Mouse (Mus musculus) forebrain, embryonic 11.5 days (tissue): Measurements from ENCODE around the gene Rassf3. TPM values are rescaled to one million over a fixed set of nuclear protein-coding genes. Genes with fewer than 3 reads are reported as not detected.

Source experiments
- ATAC-seq: fragments of 200-750 bp; cut with Nextera tagmentation; replicated peaks from 2 replicates; pipeline ENCODE4 v1.8.0; 2017; ENCODE audit warnings: moderate TSS enrichment; ENCODE audit not compliant: low FRiP score
- DNase-seq: peaks from one replicate; pipeline ENCODE4 v3.0.0-alpha.2; 2017; ENCODE audit warnings: low spot score
- H3K27ac ChIP-seq: fragments of 300-500 bp; sonication (generic); 2 replicates; pipeline ENCODE4 v1.5.1; 2014; ENCODE audit warnings: low read depth, low read length
- H3K27me3 ChIP-seq: fragments of 300-500 bp; sonication (generic); 2 replicates; pipeline ENCODE4 v1.6.1; 2014; ENCODE audit warnings: mild to moderate bottlenecking, low read length, mixed read lengths; ENCODE audit not compliant: control insufficient read depth, insufficient read depth
- H3K36me3 ChIP-seq: fragments of 300-500 bp; sonication (generic); 2 replicates; pipeline ENCODE4 v1.6.1; 2014; ENCODE audit warnings: mild to moderate bottlenecking, low read length, moderate library complexity, mixed read lengths; ENCODE audit not compliant: control insufficient read depth, insufficient read depth
- H3K4me1 ChIP-seq: fragments of 300-500 bp; sonication (generic); replicated peaks from 2 replicates; pipeline ENCODE4 v1.6.1; 2014; ENCODE audit warnings: low read length, mixed read lengths; ENCODE audit not compliant: control insufficient read depth, insufficient read depth
- H3K4me2 ChIP-seq: fragments of 300-500 bp; sonication (generic); 2 replicates; pipeline ENCODE4 v1.6.1; 2014; ENCODE audit warnings: low read depth, mild to moderate bottlenecking, low read length, moderate library complexity, mixed read lengths; ENCODE audit not compliant: severe bottlenecking
- H3K4me3 ChIP-seq: fragments of 300-500 bp; sonication (generic); 2 replicates; pipeline ENCODE4 v1.5.1; 2014; ENCODE audit warnings: low read depth, low read length
- H3K9ac ChIP-seq: fragments of 300-500 bp; sonication (generic); 2 replicates; pipeline ENCODE4 v1.6.1; 2014; ENCODE audit warnings: low read length
- H3K9me3 ChIP-seq: fragments of 300-500 bp; sonication (generic); 2 replicates; pipeline ENCODE4 v1.6.1; 2016; ENCODE audit warnings: low read length, mixed read lengths; ENCODE audit not compliant: control insufficient read depth
- WGBS: fragments of 180-500 bp; shearing (Covaris S2); extraction: QIAGEN DNeasy Blood & Tissue Kit; methylation state at CpG from one replicate; pipeline ENCODE4 v1.1.7; 2014; 5-methylcytosine and 5-hydroxymethylcytosine counted together
- polyA plus RNA-seq: library from polyadenylated mRNA; unstranded; fragments of >200 nt; fragmentation: Nextera tagmentation; extraction: Ambion mirVana; gene quantifications from 2 replicates; pipeline ENCODE4 v1.2.1, GENCODE M21; 2014

The Rassf3 gene
- polyA plus RNA-seq, 1 experiment from 2014 or later = 7.6 TPM

GRCm38 (mm10) chr10:121428011-121428711, 48.0 kb downstream of the Rassf3 start:
- Histone ChIP-seq H3K4me3 (no peak overlapping the region), H3K9ac (no peak overlapping the region), H3K36me3 (no peaks in the 10 kb centered on the region), H3K27ac (no peak overlapping the region), H3K4me2 (no peak overlapping the region), H3K4me1 (peaks cover 15% of the 10 kb centered on the region), H3K9me3 (no peaks in the 10 kb centered on the region), H3K27me3 (no peaks in the 10 kb centered on the region)
- ATAC-seq (no peak), DNase-seq (no peak)
- WGBS = 86% methylated on average over 15 of the region's 15 CpGs

GRCm38 (mm10) chr10:121427136-121427535, 49.0 kb downstream of the Rassf3 start:
- H3K36me3 ChIP-seq = no peaks in the 10 kb centered on the region
- ATAC-seq = no peak
- WGBS = 52% methylated on average over 5 of the region's 5 CpGs
- H3K4me2 ChIP-seq = no peak overlapping the region
- peaks cover 12% of the 10 kb centered on the region; the same call in 1 of the 2 replicates for H3K4me1 ChIP-seq
- DNase-seq = no peak
- no peak overlapping the region for H3K27ac ChIP-seq
- H3K9ac ChIP-seq = no peak overlapping the region
- no peaks in the 10 kb centered on the region for H3K9me3 ChIP-seq
- H3K4me3 ChIP-seq = no peak overlapping the region
- no peaks in the 10 kb centered on the region for H3K27me3 ChIP-seq

- H3K27ac ChIP-seq = no peak overlapping the region
- no peak overlapping the region for H3K4me3 ChIP-seq
Observed at GRCm38 (mm10) chr10:121426458-121427070, 49.6 kb downstream of the Rassf3 start.

GRCm38 (mm10) chr10:121425506-121426025, 50.6 kb downstream of the Rassf3 start:
- Histone ChIP-seq H3K4me3 (no peak overlapping the region), H3K9ac (no peak overlapping the region), H3K4me2 (no peak overlapping the region), H3K27ac (no peak overlapping the region), H3K27me3 (no peaks in the 10 kb centered on the region), H3K36me3 (no peaks in the 10 kb centered on the region), H3K9me3 (no peaks in the 10 kb centered on the region), H3K4me1 (peaks cover 12% of the 10 kb centered on the region; the same call in 1 of the 2 replicates)
- ATAC-seq (no peak), DNase-seq (no peak)
- WGBS = 82% methylated on average over 14 of the region's 14 CpGs

More at GRCm38 (mm10) chr10:121426458-121427070, 49.6 kb downstream of the Rassf3 start:
- Histone ChIP-seq H3K36me3 (no peaks in the 10 kb centered on the region), H3K9me3 (no peaks in the 10 kb centered on the region), H3K27me3 (no peaks in the 10 kb centered on the region), H3K4me2 (no peak overlapping the region), H3K4me1 (peaks cover 12% of the 10 kb centered on the region; the same call in 1 of the 2 replicates), H3K9ac (no peak overlapping the region)
- WGBS = 46% methylated on average over 5 of the region's 5 CpGs
- DNase-seq (no peak), ATAC-seq (no peak)

GRCm38 (mm10) chr10:121425079-121425478, 51.1 kb downstream of the Rassf3 start:
- H3K27me3 ChIP-seq = no peaks in the 10 kb centered on the region
- ATAC-seq (no peak), DNase-seq (no peak)
- H3K9ac ChIP-seq = no peak overlapping the region
- H3K27ac ChIP-seq = no peak overlapping the region
- 86% methylated on average over 5 of the region's 5 CpGs for WGBS
- no peaks in the 10 kb centered on the region for H3K9me3 ChIP-seq
- no peaks in the 10 kb centered on the region for H3K36me3 ChIP-seq
- peaks cover 10% of the 10 kb centered on the region; the same call in 1 of the 2 replicates for H3K4me1 ChIP-seq
- H3K4me2 ChIP-seq = no peak overlapping the region
- H3K4me3 ChIP-seq = no peak overlapping the region

GRCm38 (mm10) chr10:121424455-121424854, 51.7 kb downstream of the Rassf3 start:
- ATAC-seq (no peak), DNase-seq (no peak)
- H3K4me3 ChIP-seq = no peak overlapping the region
- no peaks in the 10 kb centered on the region for H3K36me3 ChIP-seq
- no peak overlapping the region for H3K27ac ChIP-seq
- WGBS = 85% methylated on average over 3 of the region's 3 CpGs
- H3K4me1 ChIP-seq = peaks cover 8% of the 10 kb centered on the region; the same call in 1 of the 2 replicates
- no peaks in the 10 kb centered on the region for H3K9me3 ChIP-seq
- no peak overlapping the region for H3K9ac ChIP-seq
- no peaks in the 10 kb centered on the region for H3K27me3 ChIP-seq
- H3K4me2 ChIP-seq = no peak overlapping the region

- Histone ChIP-seq H3K36me3 (no peaks in the 10 kb centered on the region), H3K4me3 (no peak overlapping the region), H3K4me1 (peaks cover 8% of the 10 kb centered on the region; the same call in 1 of the 2 replicates), H3K4me2 (no peak overlapping the region), H3K27ac (no peak overlapping the region), H3K27me3 (no peaks in the 10 kb centered on the region), H3K9ac (no peak overlapping the region), H3K9me3 (no peaks in the 10 kb centered on the region)
- 36% methylated on average over 16 of the region's 16 CpGs for WGBS
- DNase-seq (no peak), ATAC-seq (peak; percentile 47; the same call in 1 of the 2 replicates)
Observed at GRCm38 (mm10) chr10:121423541-121424349, 52.4 kb downstream of the Rassf3 start.

- Histone ChIP-seq H3K4me2 (no peak overlapping the region), H3K4me1 (peaks cover 8% of the 10 kb centered on the region; the same call in 1 of the 2 replicates), H3K36me3 (no peaks in the 10 kb centered on the region), H3K9ac (no peak overlapping the region), H3K27me3 (no peaks in the 10 kb centered on the region), H3K27ac (no peak overlapping the region), H3K4me3 (no peak overlapping the region), H3K9me3 (no peaks in the 10 kb centered on the region)
- DNase-seq (no peak), ATAC-seq (no peak)
- WGBS = 93% methylated on average over 6 of the region's 6 CpGs
Observed at GRCm38 (mm10) chr10:121422294-121422693, 53.9 kb downstream of the Rassf3 start.
